Mouse (Mus musculus): ENCODE results near the gene Mrvi1. TPM values are rescaled to one million over a fixed set of nuclear protein-coding genes. Genes with fewer than 3 reads are reported as not detected.

Gene Mrvi1
- 5.4 TPM for polyA plus RNA-seq (2014; fragmentation: Illumina TruSeq; extraction: RNeasy Lipid Tissue Mini Kit (QIAGEN cat#74804); ENCODE audit: low read depth, low replicate concordance)

GRCm38 (mm10) chr7:110982053-110982705, at the start of gene Mrvi1:
TSS of gene Mrvi1 (minus strand) at chr7:110982461.

GRCm38 (mm10) chr7:111028281-111029045, 46.2 kb upstream of the Mrvi1 start, which contains the start of gene Ctr9:
TSS of gene Ctr9 (plus strand) at chr7:111028951.

GRCm38 (mm10) chr7:110862751-110863289, 119.4 kb downstream of the Mrvi1 start, which contains the start of gene Lyve1:
TSS of gene Lyve1 (minus strand) at chr7:110863239.

GRCm38 (mm10) chr7:110843916-110844874, 138.1 kb downstream of the Mrvi1 start, which contains the start of gene Rnf141:
TSS of gene Rnf141 (minus strand) at chr7:110844457.

Other genes with a start within 250 kb of the Mrvi1 start
- gene Ampd3, start 214.3 kb downstream of the Mrvi1 start, polyA plus RNA-seq (2014; fragmentation: Illumina TruSeq; extraction: RNeasy Lipid Tissue Mini Kit (QIAGEN cat#74804); ENCODE audit: low read depth, low replicate concordance): 18.5 TPM
- gene Rnf141, start 138.0 kb downstream of the Mrvi1 start, polyA plus RNA-seq (2014; fragmentation: Illumina TruSeq; extraction: RNeasy Lipid Tissue Mini Kit (QIAGEN cat#74804); ENCODE audit: low read depth, low replicate concordance): 50.1 TPM
- gene Lyve1, start 119.2 kb downstream of the Mrvi1 start, polyA plus RNA-seq (2014; fragmentation: Illumina TruSeq; extraction: RNeasy Lipid Tissue Mini Kit (QIAGEN cat#74804); ENCODE audit: low read depth, low replicate concordance): 0.81 TPM
- 30.6 TPM for gene Ctr9, start 46.5 kb upstream of the Mrvi1 start, polyA plus RNA-seq (2014; fragmentation: Illumina TruSeq; extraction: RNeasy Lipid Tissue Mini Kit (QIAGEN cat#74804); ENCODE audit: low read depth, low replicate concordance)
- 1,941 TPM for gene Eif4g2, start 100.6 kb upstream of the Mrvi1 start, polyA plus RNA-seq (2014; fragmentation: Illumina TruSeq; extraction: RNeasy Lipid Tissue Mini Kit (QIAGEN cat#74804); ENCODE audit: low read depth, low replicate concordance)